8 mouse cellular contexts compared by ENCODE assay signal in genomic region chr11:60698806-60699523, GRCm38 (mm10). TPM values are rescaled to one million over a fixed set of nuclear protein-coding genes. Genes with fewer than 3 reads are reported as not detected.
A peak's percentile ranks its signal among the peaks of the same experiment; 100 is the strongest.
DNase-seq lines count a peak whose midpoint lies in the region; ATAC-seq lines count a peak whose summit lies in the region.

No protein-coding gene starts in this region.

- H3K4me2 ChIP-seq in heart, embryonic 12.5 days, result peak overlapping the region; percentile 96
- H3K4me2 ChIP-seq in kidney, embryonic 14.5 days (replicated peaks; ENCODE audit: low read depth, low read length), result peak overlapping the region; percentile 80
- peak overlapping the region; percentile 66 for H3K4me2 ChIP-seq in liver, embryonic 16.5 days (ENCODE audit: low read depth, low read length)
- H3K4me2 ChIP-seq in neural tube, embryonic 13.5 days, result peak overlapping the region; percentile 76

- H3K36me3 ChIP-seq in heart, embryonic 12.5 days, result 0 out of 2 replicates have a peak, but pooled peaks cover 7% of the 10 kb centered on the region
- H3K36me3 ChIP-seq in kidney, embryonic 14.5 days (ENCODE audit: control insufficient read depth, insufficient read depth, low read length), result peaks cover 7% of the 10 kb centered on the region; the same call in 1 of the 2 replicates
- H3K36me3 ChIP-seq in liver, embryonic 16.5 days (ENCODE audit: control insufficient read depth, insufficient read depth), result no peaks in the 10 kb centered on the region
- no peaks in the 10 kb centered on the region; the same call in 1 of the 2 replicates for H3K36me3 ChIP-seq in neural tube, embryonic 13.5 days

- DNase-seq in ES-CJ7 (ENCODE audit: low read depth, low spot score), result peak; percentile 93
- DNase-seq in adrenal gland, postnatal 36 days, result peak; percentile 67 to 85
- DNase-seq in urinary bladder, postnatal 36 days (ENCODE audit: low spot score in 2 of 2), result peak; percentile 50 to 79

- peak overlapping the region; percentile 93 for H3K27ac ChIP-seq in heart, embryonic 12.5 days (ENCODE audit: poor library complexity, severe bottlenecking)
- H3K27ac ChIP-seq in kidney, embryonic 14.5 days (ENCODE audit: low read depth, low read length), result peak overlapping the region; percentile 93
- peak overlapping the region; percentile 63 for H3K27ac ChIP-seq in liver, embryonic 16.5 days (ENCODE audit: low read length)
- H3K27ac ChIP-seq in neural tube, embryonic 13.5 days (replicated peaks), result peak overlapping the region; percentile 91

- H3K9ac ChIP-seq in heart, embryonic 12.5 days, result peak overlapping the region; percentile 96
- peak overlapping the region; percentile 91 for H3K9ac ChIP-seq in kidney, embryonic 14.5 days (ENCODE audit: low read depth, low read length)
- H3K9ac ChIP-seq in liver, embryonic 16.5 days (ENCODE audit: low read depth, low read length), result peak overlapping the region; percentile 90
- peak overlapping the region; percentile 90 for H3K9ac ChIP-seq in neural tube, embryonic 13.5 days

- 0 out of 2 replicates have a peak, but pooled peaks cover 3% of the 10 kb centered on the region for H3K27me3 ChIP-seq in heart, embryonic 12.5 days (replicated peaks)
- H3K27me3 ChIP-seq in kidney, embryonic 14.5 days (ENCODE audit: control insufficient read depth, insufficient read depth, low read length), result no peaks in the 10 kb centered on the region
- no peaks in the 10 kb centered on the region for H3K27me3 ChIP-seq in liver, embryonic 16.5 days (ENCODE audit: control insufficient read depth, insufficient read depth, low read depth, low read length)
- no peaks in the 10 kb centered on the region for H3K27me3 ChIP-seq in neural tube, embryonic 13.5 days

- H3K9me3 ChIP-seq in heart, embryonic 12.5 days (replicated peaks), result no peaks in the 10 kb centered on the region
- H3K9me3 ChIP-seq in kidney, embryonic 14.5 days (ENCODE audit: control insufficient read depth, low read length), result no peaks in the 10 kb centered on the region
- H3K9me3 ChIP-seq in liver, embryonic 16.5 days (replicated peaks; ENCODE audit: control insufficient read depth, low read length), result no peaks in the 10 kb centered on the region
- H3K9me3 ChIP-seq in neural tube, embryonic 13.5 days, result no peaks in the 10 kb centered on the region

- WGBS in heart, embryonic 12.5 days, result 3% methylated on average over 22 of the region's 22 CpGs
- WGBS in kidney, embryonic 14.5 days, result 1% methylated on average over 22 of the region's 22 CpGs
- WGBS in liver, embryonic 16.5 days (ENCODE audit: insufficient replicate concordance), result 4% methylated on average over 22 of the region's 22 CpGs
- WGBS in neural tube, embryonic 13.5 days, result 2% methylated on average over 22 of the region's 22 CpGs

- H3K4me3 ChIP-seq in heart, embryonic 12.5 days, result peak overlapping the region; percentile 89
- peak overlapping the region; percentile 90 for H3K4me3 ChIP-seq in kidney, embryonic 14.5 days (ENCODE audit: low read length)
- H3K4me3 ChIP-seq in liver, embryonic 16.5 days (ENCODE audit: low read depth, low read length), result peak overlapping the region; percentile 81
- H3K4me3 ChIP-seq in neural tube, embryonic 13.5 days, result peak overlapping the region; percentile 87

- peaks cover 36% of the 10 kb centered on the region for H3K4me1 ChIP-seq in heart, embryonic 12.5 days (replicated peaks)
- peaks cover 23% of the 10 kb centered on the region for H3K4me1 ChIP-seq in kidney, embryonic 14.5 days (ENCODE audit: control insufficient read depth, insufficient read depth, low read length)
- peaks cover 21% of the 10 kb centered on the region for H3K4me1 ChIP-seq in liver, embryonic 16.5 days (ENCODE audit: control insufficient read depth, low read depth, low read length)
- peaks cover 49% of the 10 kb centered on the region for H3K4me1 ChIP-seq in neural tube, embryonic 13.5 days (replicated peaks)

- ATAC-seq in erythroblast, adult 5-6 weeks (replicated peaks; ENCODE audit: low FRiP score, poor library complexity, severe bottlenecking), result peak; percentile 33
- ATAC-seq in heart, embryonic 12.5 days (ENCODE audit: insufficient number of reproducible peaks, low FRiP score), result peak; percentile 51
- ATAC-seq in kidney, embryonic 14.5 days (ENCODE audit: low FRiP score, low TSS enrichment), result peak; percentile 64
- ATAC-seq in liver, embryonic 16.5 days (ENCODE audit: low read depth), result 0 out of 2 replicates have a peak, but pooled peaks have one; percentile 1
- ATAC-seq in neural tube, embryonic 13.5 days (ENCODE audit: low read depth), result peak; percentile 57

RNA-seq across cellular contexts. Expression of gene Llgl1, which starts 0.6 kb away (rescaled TPM):
- 10 to 100 TPM; 23.6 to 24.7 TPM for total RNA-seq in adrenal gland, postnatal 36 days (2021)
- 3.8 and 5.6 TPM in 2 replicates for total RNA-seq in erythroblast, adult 5-6 weeks (2015; ENCODE audit: low replicate concordance)
- 2.5 and 3.1 TPM in 2 replicates for total RNA-seq in erythroblast, adult 5-6 weeks (2017; ENCODE audit: low replicate concordance)
- polyA plus RNA-seq in heart, embryonic 12.5 days (2016; fragmentation: Nextera tagmentation; extraction: Ambion mirVana), result 46.6 and 47.5 TPM in 2 replicates
- polyA plus RNA-seq in kidney, embryonic 14.5 days (2014; fragmentation: Nextera tagmentation; extraction: Ambion mirVana), result 40.8 and 69.0 TPM in 2 replicates
- polyA plus RNA-seq in liver, embryonic 16.5 days (2015; fragmentation: Nextera tagmentation; extraction: Ambion mirVana), result 14.5 and 14.7 TPM in 2 replicates
- polyA plus RNA-seq in neural tube, embryonic 13.5 days (2015; fragmentation: Nextera tagmentation; extraction: Ambion mirVana), result 53.9 and 54.4 TPM in 2 replicates

RNA-seq across cellular contexts. Expression of gene Flii, which starts 28.1 kb away (rescaled TPM):
- 100 to 1,000 TPM; 137 to 162 TPM for total RNA-seq in adrenal gland, postnatal 36 days (2021)
- 26.9 and 54.8 TPM in 2 replicates for total RNA-seq in erythroblast, adult 5-6 weeks (2015; ENCODE audit: low replicate concordance)
- total RNA-seq in erythroblast, adult 5-6 weeks (2017; ENCODE audit: low replicate concordance), result 32.3 and 66.9 TPM in 2 replicates
- polyA plus RNA-seq in heart, embryonic 12.5 days (2016; fragmentation: Nextera tagmentation; extraction: Ambion mirVana), result 87.6 and 91.6 TPM in 2 replicates
- 46.8 and 71.9 TPM in 2 replicates for polyA plus RNA-seq in kidney, embryonic 14.5 days (2014; fragmentation: Nextera tagmentation; extraction: Ambion mirVana)
- polyA plus RNA-seq in liver, embryonic 16.5 days (2015; fragmentation: Nextera tagmentation; extraction: Ambion mirVana), result 28.0 and 29.7 TPM in 2 replicates
- polyA plus RNA-seq in neural tube, embryonic 13.5 days (2015; fragmentation: Nextera tagmentation; extraction: Ambion mirVana), result 68.2 and 71.9 TPM in 2 replicates

RNA-seq across cellular contexts. Expression of gene Mief2, which starts 29.2 kb away (rescaled TPM):
- 10 to 100 TPM; 27.7 to 38.1 TPM for total RNA-seq in adrenal gland, postnatal 36 days (2021)
- total RNA-seq in erythroblast, adult 5-6 weeks (2015; ENCODE audit: low replicate concordance), result 0.84 TPM in 1 of 2 replicates, not detected in the other
- total RNA-seq in erythroblast, adult 5-6 weeks (2017; ENCODE audit: low replicate concordance), result 0.42 and 1.3 TPM in 2 replicates
- 18.5 and 20.8 TPM in 2 replicates for polyA plus RNA-seq in heart, embryonic 12.5 days (2016; fragmentation: Nextera tagmentation; extraction: Ambion mirVana)
- 9.8 and 17.0 TPM in 2 replicates for polyA plus RNA-seq in kidney, embryonic 14.5 days (2014; fragmentation: Nextera tagmentation; extraction: Ambion mirVana)
- polyA plus RNA-seq in liver, embryonic 16.5 days (2015; fragmentation: Nextera tagmentation; extraction: Ambion mirVana), result 2.2 and 2.3 TPM in 2 replicates
- polyA plus RNA-seq in neural tube, embryonic 13.5 days (2015; fragmentation: Nextera tagmentation; extraction: Ambion mirVana), result 21.3 and 22.0 TPM in 2 replicates

Comparison
In these comparisons a context has a peak if more than half of its experiments do, and no peak if none do; other contexts are left out.
1. Peak in every context shown above with its lines: DNase-seq, ATAC-seq, H3K4me3 ChIP-seq and H3K27ac ChIP-seq.
2. ATAC-seq: peak in every context shown above with its lines; median percentile 64 in kidney, embryonic 14.5 days; 57 in neural tube, embryonic 13.5 days; 51 in heart, embryonic 12.5 days; 33 in erythroblast, adult 5-6 weeks; 1 in liver, embryonic 16.5 days.